Comparison of ENCODE assay signal across 28 mouse cellular contexts in genomic region chr9:40627146-40627713, GRCm38 (mm10). TPM values are rescaled to one million over a fixed set of nuclear protein-coding genes. Genes with fewer than 3 reads are reported as not detected.
DNase-seq lines count a peak whose midpoint lies in the region; ATAC-seq and TF ChIP-seq lines count a peak whose summit lies in the region.
"Had no signal": no experiment of that assay in that cellular context is flagged by ENCODE, and none has a peak within 500 bp of the region (broad histone marks: within the 10 kb centered on the region; RNA-seq: fewer than 3 reads in every experiment).

No protein-coding gene starts in this region.

- H3K27ac ChIP-seq in forebrain, embryonic 16.5 days (ENCODE audit: low read length) = no peak overlapping the region
- no peak overlapping the region for H3K27ac ChIP-seq in forebrain, embryonic 10.5 days
- H3K27ac ChIP-seq in hindbrain, embryonic 11.5 days (ENCODE audit: low read depth, low read length) = no peak overlapping the region
- H3K27ac ChIP-seq in midbrain, embryonic 10.5 days (replicated peaks) = peak overlapping the region; percentile 77; the same call in 1 of the 2 replicates
- no peak overlapping the region for H3K27ac ChIP-seq in midbrain, postnatal 0 days (ENCODE audit: low read depth, low read length)
- H3K27ac ChIP-seq: embryonic facial prominence, embryonic 13.5 days; gastrocnemius, adult 2 months; intestine, embryonic 15.5 days; limb, embryonic 10.5 days had no signal

- no peak overlapping the region for H3K9ac ChIP-seq in forebrain, embryonic 16.5 days (replicated peaks; ENCODE audit: low read depth, low read length)
- no peak overlapping the region for H3K9ac ChIP-seq in hindbrain, embryonic 11.5 days (ENCODE audit: low read depth, low read length)
- H3K9ac ChIP-seq in midbrain, postnatal 0 days (replicated peaks; ENCODE audit: low read length, poor library complexity, severe bottlenecking) = no peak overlapping the region
- H3K9ac ChIP-seq: embryonic facial prominence, embryonic 13.5 days; heart, embryonic 12.5 days; intestine, embryonic 15.5 days had no signal

- no peaks in the 10 kb centered on the region for H3K36me3 ChIP-seq in forebrain, embryonic 16.5 days (ENCODE audit: control insufficient read depth, insufficient read depth)
- no peaks in the 10 kb centered on the region for H3K36me3 ChIP-seq in forebrain, embryonic 10.5 days (replicated peaks)
- no peaks in the 10 kb centered on the region for H3K36me3 ChIP-seq in hindbrain, embryonic 11.5 days (ENCODE audit: control insufficient read depth, insufficient read depth, low read length)
- no peaks in the 10 kb centered on the region for H3K36me3 ChIP-seq in midbrain, embryonic 10.5 days
- H3K36me3 ChIP-seq in midbrain, postnatal 0 days (ENCODE audit: insufficient read depth, low read length) = no peaks in the 10 kb centered on the region
- H3K36me3 ChIP-seq: embryonic facial prominence, embryonic 13.5 days; heart, embryonic 12.5 days; intestine, embryonic 15.5 days; limb, embryonic 10.5 days had no signal

- peak; percentile 18; the same call in 1 of the 2 replicates for ATAC-seq in forebrain, embryonic 16.5 days
- 0 out of 2 replicates have a peak, but pooled peaks have one; percentile 37 for ATAC-seq in hindbrain, embryonic 11.5 days (ENCODE audit: low FRiP score)
- peak; percentile 46; the same call in 1 of the 2 replicates for ATAC-seq in midbrain, postnatal 0 days (ENCODE audit: low FRiP score)
- no peak for ATAC-seq in activated CD4-positive, CD25-positive, alpha-beta regulatory T cell, adult 4 months

- WGBS in forebrain, embryonic 16.5 days = 37% methylated on average over 9 of the region's 9 CpGs
- 51% methylated on average over 9 of the region's 9 CpGs for WGBS in forebrain, embryonic 10.5 days
- 37% methylated on average over 9 of the region's 9 CpGs for WGBS in hindbrain, embryonic 11.5 days
- WGBS in midbrain, embryonic 10.5 days = 46% methylated on average over 9 of the region's 9 CpGs
- 37% methylated on average over 9 of the region's 9 CpGs for WGBS in midbrain, postnatal 0 days

- peak; percentile 50 for TF ChIP-seq CTCF in midbrain, postnatal 0 days (IDR thresholded peaks at IDR 0.05)

- H3K4me2 ChIP-seq in forebrain, embryonic 16.5 days (ENCODE audit: low read length) = no peak overlapping the region
- H3K4me2 ChIP-seq in hindbrain, embryonic 11.5 days (replicated peaks; ENCODE audit: low read depth, low read length) = no peak overlapping the region
- peak overlapping the region; percentile 4; the same call in 1 of the 2 replicates for H3K4me2 ChIP-seq in midbrain, postnatal 0 days (ENCODE audit: low read depth, low read length, poor library complexity, severe bottlenecking)
- H3K4me2 ChIP-seq: embryonic facial prominence, embryonic 13.5 days; heart, embryonic 12.5 days; intestine, embryonic 15.5 days had no signal

- H3K4me1 ChIP-seq in forebrain, embryonic 16.5 days (replicated peaks; ENCODE audit: control insufficient read depth, insufficient read depth, low read length) = 0 out of 2 replicates have a peak, but pooled peaks cover 4% of the 10 kb centered on the region
- H3K4me1 ChIP-seq in forebrain, embryonic 10.5 days = peaks cover 45% of the 10 kb centered on the region
- no peaks in the 10 kb centered on the region for H3K4me1 ChIP-seq in hindbrain, embryonic 11.5 days (replicated peaks; ENCODE audit: control insufficient read depth, insufficient read depth, low read length)
- peaks cover 47% of the 10 kb centered on the region for H3K4me1 ChIP-seq in midbrain, embryonic 10.5 days
- peaks cover 3% of the 10 kb centered on the region; the same call in 1 of the 2 replicates for H3K4me1 ChIP-seq in midbrain, postnatal 0 days (ENCODE audit: insufficient read depth, low read length)
- H3K4me1 ChIP-seq: heart, embryonic 12.5 days; intestine, embryonic 15.5 days had no signal

- no peaks in the 10 kb centered on the region for H3K27me3 ChIP-seq in forebrain, embryonic 16.5 days (replicated peaks; ENCODE audit: control insufficient read depth, insufficient read depth, low read length)
- H3K27me3 ChIP-seq in forebrain, embryonic 10.5 days (ENCODE audit: poor library complexity, severe bottlenecking) = peaks cover 17% of the 10 kb centered on the region; the same call in 1 of the 2 replicates
- no peaks in the 10 kb centered on the region for H3K27me3 ChIP-seq in hindbrain, embryonic 11.5 days (ENCODE audit: control insufficient read depth, insufficient read depth, low read length)
- peaks cover 28% of the 10 kb centered on the region; the same call in 1 of the 2 replicates for H3K27me3 ChIP-seq in midbrain, embryonic 10.5 days (ENCODE audit: low read depth, poor library complexity, severe bottlenecking)
- no peaks in the 10 kb centered on the region for H3K27me3 ChIP-seq in midbrain, postnatal 0 days (ENCODE audit: insufficient read depth, low read length)
- H3K27me3 ChIP-seq: intestine, embryonic 15.5 days had no signal

- no peaks in the 10 kb centered on the region for H3K9me3 ChIP-seq in forebrain, embryonic 16.5 days (ENCODE audit: control insufficient read depth, low read length)
- no peaks in the 10 kb centered on the region for H3K9me3 ChIP-seq in forebrain, embryonic 10.5 days
- H3K9me3 ChIP-seq in hindbrain, embryonic 11.5 days (ENCODE audit: control insufficient read depth, low read length) = no peaks in the 10 kb centered on the region
- no peaks in the 10 kb centered on the region for H3K9me3 ChIP-seq in midbrain, embryonic 10.5 days (replicated peaks)
- no peaks in the 10 kb centered on the region for H3K9me3 ChIP-seq in midbrain, postnatal 0 days (ENCODE audit: low read length)
- H3K9me3 ChIP-seq: embryonic facial prominence, embryonic 13.5 days; heart, embryonic 12.5 days; intestine, embryonic 15.5 days; limb, embryonic 10.5 days; megakaryocyte, embryonic 14.5 days had no signal

- H3K4me3 ChIP-seq in forebrain, embryonic 16.5 days (replicated peaks; ENCODE audit: low read length) = no peak overlapping the region
- H3K4me3 ChIP-seq in forebrain, embryonic 10.5 days = no peak overlapping the region
- H3K4me3 ChIP-seq in hindbrain, embryonic 11.5 days (ENCODE audit: low read depth, low read length) = no peak overlapping the region
- H3K4me3 ChIP-seq in midbrain, embryonic 10.5 days = no peak overlapping the region
- H3K4me3 ChIP-seq in midbrain, postnatal 0 days (ENCODE audit: low read depth, low read length) = no peak overlapping the region
- H3K4me3 ChIP-seq: embryonic facial prominence, embryonic 13.5 days; gastrocnemius, adult 2 months; heart, embryonic 12.5 days; intestine, embryonic 15.5 days; limb, embryonic 10.5 days; megakaryocyte, embryonic 14.5 days; myocyte had no signal

- no peak for DNase-seq in forebrain, embryonic 10.5 days (ENCODE audit: extremely low spot score, low spot score)
- peak; percentile 45 for DNase-seq in hindbrain, embryonic 11.5 days (ENCODE audit: low spot score)
- no peak for DNase-seq in midbrain, embryonic 10.5 days (ENCODE audit: low spot score)
- peak; percentile 36 for DNase-seq in midbrain, postnatal 0 days (ENCODE audit: low spot score)
- no peak for DNase-seq in gastrocnemius, adult 18-20 months (ENCODE audit: low spot score)
- no peak for DNase-seq in adrenal gland, adult (ENCODE audit: inconsistent age in 2 of 2, low spot score in 1 of 2)
- DNase-seq: adrenal gland, adult 2 months; kidney, adult 9 months; kidney, postnatal 4 days; lung, adult 2 months; thymus, postnatal 36 days had no signal

RNA-seq across cellular contexts. Expression of gene Gm21915, which starts 43.2 kb away (rescaled TPM):
- not detected in 2 replicates for polyA plus RNA-seq in forebrain, embryonic 16.5 days (2015; fragmentation: Nextera tagmentation; extraction: Ambion mirVana)
- not detected in 2 replicates for polyA plus RNA-seq in forebrain, embryonic 10.5 days (2016; fragmentation: Nextera tagmentation; extraction: Ambion mirVana)
- polyA plus RNA-seq in hindbrain, embryonic 11.5 days (2014; fragmentation: Nextera tagmentation; extraction: Ambion mirVana) = not detected in 2 replicates
- not detected in 2 replicates for polyA plus RNA-seq in midbrain, embryonic 10.5 days (2016; fragmentation: Nextera tagmentation; extraction: Ambion mirVana)
- not detected in 2 replicates for total RNA-seq in midbrain, postnatal 0 days (2014; rRNA removed)
- not detected in 2 replicates for polyA plus RNA-seq in midbrain, postnatal 0 days (2015; fragmentation: Nextera tagmentation; extraction: Ambion mirVana)
- not detected for total RNA-seq in gastrocnemius, adult 18-20 months (2021)
- not detected for polyA plus RNA-seq in activated CD4-positive, CD25-positive, alpha-beta regulatory T cell, adult 4 months (2017; shearing (Covaris generic))
- total RNA-seq: adrenal gland, adult 2 months; CH12.LX; common myeloid progenitor, adult 5-6 weeks; gastrocnemius, adult 2 months; heart, postnatal 25 days; layer of hippocampus, postnatal 10 days; left cerebral cortex, adult 8-10 months; liver, adult 2 months had no signal
- polyA plus RNA-seq: adrenal gland, adult 2 months; embryonic facial prominence, embryonic 13.5 days; gonadal fat pad, adult 2 months; heart, embryonic 12.5 days; intestine, embryonic 15.5 days; limb, embryonic 10.5 days; liver, adult 2 months; lung, adult 2 months; myocyte; small intestine, adult 2 months had no signal

RNA-seq across cellular contexts. Expression of gene Clmp, which starts 58.5 kb away (rescaled TPM):
- 64.7 and 65.5 TPM in 2 replicates for polyA plus RNA-seq in forebrain, embryonic 16.5 days (2015; fragmentation: Nextera tagmentation; extraction: Ambion mirVana)
- polyA plus RNA-seq in forebrain, embryonic 10.5 days (2016; fragmentation: Nextera tagmentation; extraction: Ambion mirVana) = 14.7 and 15.4 TPM in 2 replicates
- polyA plus RNA-seq in hindbrain, embryonic 11.5 days (2014; fragmentation: Nextera tagmentation; extraction: Ambion mirVana) = 44.1 and 45.6 TPM in 2 replicates
- 14.7 and 21.0 TPM in 2 replicates for polyA plus RNA-seq in midbrain, embryonic 10.5 days (2016; fragmentation: Nextera tagmentation; extraction: Ambion mirVana)
- total RNA-seq in midbrain, postnatal 0 days (2014; rRNA removed) = 57.0 and 74.1 TPM in 2 replicates
- 47.5 and 48.8 TPM in 2 replicates for polyA plus RNA-seq in midbrain, postnatal 0 days (2015; fragmentation: Nextera tagmentation; extraction: Ambion mirVana)
- 1 to 10 TPM; 3.7 to 5.6 TPM for total RNA-seq in gastrocnemius, adult 18-20 months (2021)
- under 1 TPM in 1 of 2 experiments, not detected in 1; 0.19 TPM for polyA plus RNA-seq in activated CD4-positive, CD25-positive, alpha-beta regulatory T cell, adult 4 months (2017; shearing (Covaris generic))
- total RNA-seq: CH12.LX; common myeloid progenitor, adult 5-6 weeks had no signal

Comparison
In these comparisons a context has a peak if more than half of its experiments do, and no peak if none do; other contexts are left out.
1. DNase-seq: peak in hindbrain, embryonic 11.5 days (single experiment) and midbrain, postnatal 0 days (single experiment); none in forebrain, embryonic 10.5 days (single experiment), midbrain, embryonic 10.5 days (single experiment), gastrocnemius, adult 18-20 months (single experiment) and adrenal gland, adult (0 of 2).
2. RNA of gene Clmp, which starts 58.5 kb away (polyA plus RNA-seq): 64.7 to 65.5 TPM in forebrain, embryonic 16.5 days, 47.5 to 48.8 TPM in midbrain, postnatal 0 days, 44.1 to 45.6 TPM in hindbrain, embryonic 11.5 days, 14.7 to 15.4 TPM in forebrain, embryonic 10.5 days and 14.7 to 21.0 TPM in midbrain, embryonic 10.5 days; 0.19 TPM in activated CD4-positive, CD25-positive, alpha-beta regulatory T cell, adult 4 months; every median in the first group is over 10 times any median in the second.